Mouse (Mus musculus) B cell, adult 62 days (primary cell): ENCODE results near the gene Ube2k. TPM values are rescaled to one million over a fixed set of nuclear protein-coding genes. Genes with fewer than 3 reads are reported as not detected.

Source experiments
- total RNA-seq: library from RNA; stranded (reverse); gene quantifications from 4 replicates; pipeline ENCODE4 v1.2.4, GENCODE M21; 2023

Ube2k gene
- 68.0 to 71.4 TPM (median 68.6 TPM) in 4 replicates for total RNA-seq

GRCm38 (mm10) chr5:65536751-65537419 lies at the start of gene Ube2k, which contains the start of gene Smim14:
Ube2k (plus strand) TSS chr5:65537233.
Smim14 (minus strand) TSS chr5:65537184.

GRCm38 (mm10) chr5:65492716-65493531 lies 44.1 kb upstream of the Ube2k start, which contains the start of gene Gm43552:
Gm43552 (minus strand) TSS chr5:65492833.

Other genes with a start within 250 kb of the Ube2k start
- gene Rfc1, start 201.6 kb upstream of the Ube2k start, total RNA-seq, result 79.2 to 93.3 TPM (median 87.3 TPM) in 4 replicates
- not detected in 4 replicates for gene Klb, start 188.9 kb upstream of the Ube2k start, total RNA-seq
- 1,968 to 2,272 TPM (median 2,213 TPM) in 4 replicates for gene Rpl9, start 145.8 kb upstream of the Ube2k start, total RNA-seq
- 33.9 to 37.2 TPM (median 35.8 TPM) in 4 replicates for gene Lias, start 145.7 kb upstream of the Ube2k start, total RNA-seq
- gene Ugdh, start 101.3 kb upstream of the Ube2k start, total RNA-seq, result 20.2 to 27.4 TPM (median 22.3 TPM) in 4 replicates
- gene Gm43552, start 44.4 kb upstream of the Ube2k start, total RNA-seq, result 8.2 TPM in 1 of 4 replicates, not detected in the others
- 354 to 405 TPM (median 379 TPM) in 4 replicates for gene Smim14, start within 50 bp of the Ube2k start, total RNA-seq
- gene Pds5a, start 161.0 kb downstream of the Ube2k start, total RNA-seq, result 253 to 296 TPM (median 279 TPM) in 4 replicates
- 87.0 to 107 TPM (median 93.5 TPM) in 4 replicates for gene N4bp2, start 226.3 kb downstream of the Ube2k start, total RNA-seq